Mouse (Mus musculus) hindbrain, postnatal 0 days (tissue): ENCODE data around the gene Pecam1. TPM values are rescaled to one million over a fixed set of nuclear protein-coding genes. Genes with fewer than 3 reads are reported as not detected.

Experiments used
- ATAC-seq: fragments of 200-750 bp; cut with Nextera tagmentation; 2 replicates; pipeline ENCODE4 v1.8.0; 2017; ENCODE audit warnings: mild to moderate bottlenecking, moderate TSS enrichment, moderate library complexity
- DNase-seq: peaks from one replicate; pipeline ENCODE4 v3.0.0-alpha.2; 2015; ENCODE audit warnings: low spot score
- H3K27ac ChIP-seq: fragments of 300-500 bp; sonication (generic); 2 replicates; pipeline ENCODE4 v1.5.1; 2014; ENCODE audit warnings: mild to moderate bottlenecking
- H3K27me3 ChIP-seq: fragments of 300-500 bp; sonication (generic); 2 replicates; pipeline ENCODE4 v1.6.1; 2014; ENCODE audit warnings: low read length, mixed read lengths; ENCODE audit not compliant: insufficient read depth
- H3K36me3 ChIP-seq: fragments of 300-500 bp; sonication (generic); 2 replicates; pipeline ENCODE4 v1.6.1; 2014; ENCODE audit warnings: low read length, mixed read lengths; ENCODE audit not compliant: insufficient read depth
- H3K4me1 ChIP-seq: fragments of 300-500 bp; sonication (generic); 2 replicates; pipeline ENCODE4 v1.6.1; 2014; ENCODE audit warnings: antibody characterized with exemption, low read length, mixed read lengths; ENCODE audit not compliant: insufficient read depth
- H3K4me2 ChIP-seq: fragments of 300-500 bp; sonication (generic); 2 replicates; pipeline ENCODE4 v1.6.1; 2014; ENCODE audit warnings: low read depth, mild to moderate bottlenecking, low read length, moderate library complexity, mixed read lengths
- H3K4me3 ChIP-seq: fragments of 300-500 bp; sonication (generic); 2 replicates; pipeline ENCODE4 v1.5.1; 2014; ENCODE audit warnings: low read length
- H3K9ac ChIP-seq: fragments of 300-500 bp; sonication (generic); replicated peaks from 2 replicates; pipeline ENCODE4 v1.6.1; 2014; ENCODE audit warnings: mild to moderate bottlenecking, low read length, moderate library complexity, mixed read lengths
- H3K9me3 ChIP-seq: fragments of 300-500 bp; sonication (generic); 2 replicates; pipeline ENCODE4 v1.6.1; 2016; ENCODE audit warnings: low read length, mixed read lengths
- CTCF ChIP-seq: IDR thresholded peaks from 2 replicates; pipeline ENCODE4 v1.5.1; 2016; ENCODE audit warnings: antibody characterized with exemption, control low read depth, low read depth
- WGBS: fragments of 180-500 bp; shearing (Covaris S2); extraction: QIAGEN DNeasy Blood & Tissue Kit; methylation state at CpG from one replicate; pipeline ENCODE4 v1.1.7; 2014; 5-methylcytosine and 5-hydroxymethylcytosine counted together
- polyA plus RNA-seq: library from polyadenylated mRNA; unstranded; fragments of >200 nt; fragmentation: Nextera tagmentation; extraction: Ambion mirVana; gene quantifications from 2 replicates; pipeline ENCODE4 v1.2.1, GENCODE M21; 2015
- total RNA-seq: library from RNA; depleted of rRNA; stranded (reverse); fragments of >200 nt; gene quantifications from 2 replicates; pipeline ENCODE4 v1.2.3, GENCODE M21; 2014

Gene Pecam1
- total and polyA plus RNA-seq, 2 experiments from 2014 or later, result 10.9 to 19.2 TPM

GRCm38 (mm10) chr11:106648347-106648746, 102.1 kb downstream of the Pecam1 start:
- H3K27ac ChIP-seq, result no peak overlapping the region
- H3K4me1 ChIP-seq, result no peaks in the 10 kb centered on the region
- TF ChIP-seq CTCF, result peak; percentile 87
- H3K36me3 ChIP-seq, result no peaks in the 10 kb centered on the region
- no peak overlapping the region for H3K4me2 ChIP-seq
- H3K9me3 ChIP-seq, result no peaks in the 10 kb centered on the region
- no peak overlapping the region for H3K9ac ChIP-seq
- DNase-seq (peak; percentile 88), ATAC-seq (no peak)
- 23% methylated on average over 13 of the region's 13 CpGs for WGBS
- no peaks in the 10 kb centered on the region for H3K27me3 ChIP-seq
- no peak overlapping the region for H3K4me3 ChIP-seq

- no peak for TF ChIP-seq CTCF
- no peak for DNase-seq
- H3K9ac ChIP-seq, result no peak overlapping the region
- H3K4me2 ChIP-seq, result no peak overlapping the region
- H3K9me3 ChIP-seq, result no peaks in the 10 kb centered on the region
- H3K27ac ChIP-seq, result no peak overlapping the region
- no peaks in the 10 kb centered on the region for H3K27me3 ChIP-seq
- 82% methylated on average over 8 of the region's 8 CpGs for WGBS
- no peaks in the 10 kb centered on the region for H3K36me3 ChIP-seq
- H3K4me3 ChIP-seq, result no peak overlapping the region
- ATAC-seq, result no peak
- H3K4me1 ChIP-seq, result peaks cover 3% of the 10 kb centered on the region; the same call in 1 of the 2 replicates
Measured at GRCm38 (mm10) chr11:106642966-106643637, 107.3 kb downstream of the Pecam1 start.

- Histone ChIP-seq H3K27ac (no peak overlapping the region), H3K27me3 (no peaks in the 10 kb centered on the region), H3K9ac (no peak overlapping the region), H3K36me3 (no peaks in the 10 kb centered on the region), H3K9me3 (no peaks in the 10 kb centered on the region), H3K4me3 (no peak overlapping the region), H3K4me1 (peaks cover 3% of the 10 kb centered on the region; the same call in 1 of the 2 replicates), H3K4me2 (no peak overlapping the region)
- ATAC-seq (no peak), DNase-seq (no peak)
- 80% methylated on average over 1 of the region's 1 CpGs for WGBS
- TF ChIP-seq CTCF, result no peak
Measured at GRCm38 (mm10) chr11:106641580-106641979, 108.8 kb downstream of the Pecam1 start.

GRCm38 (mm10) chr11:106640059-106640458, 110.4 kb downstream of the Pecam1 start:
- H3K4me2 ChIP-seq, result no peak overlapping the region
- WGBS, result 26% methylated on average over 9 of the region's 9 CpGs
- peaks cover 3% of the 10 kb centered on the region; the same call in 1 of the 2 replicates for H3K4me1 ChIP-seq
- H3K9me3 ChIP-seq, result no peaks in the 10 kb centered on the region
- ATAC-seq, result no peak
- H3K36me3 ChIP-seq, result no peaks in the 10 kb centered on the region
- H3K27me3 ChIP-seq, result no peaks in the 10 kb centered on the region
- TF ChIP-seq CTCF, result no peak
- no peak overlapping the region for H3K9ac ChIP-seq
- no peak overlapping the region for H3K27ac ChIP-seq
- DNase-seq, result no peak
- H3K4me3 ChIP-seq, result no peak overlapping the region

GRCm38 (mm10) chr11:106639356-106639692, 111.1 kb downstream of the Pecam1 start:
- Histone ChIP-seq H3K36me3 (no peaks in the 10 kb centered on the region), H3K9me3 (no peaks in the 10 kb centered on the region), H3K27ac (no peak overlapping the region), H3K4me3 (no peak overlapping the region), H3K27me3 (no peaks in the 10 kb centered on the region), H3K9ac (no peak overlapping the region), H3K4me2 (no peak overlapping the region), H3K4me1 (peaks cover 3% of the 10 kb centered on the region; the same call in 1 of the 2 replicates)
- TF ChIP-seq CTCF, result no peak
- no peak for ATAC-seq
- DNase-seq, result no peak
- WGBS, result 18% methylated on average over 5 of the region's 5 CpGs

- H3K4me3 ChIP-seq, result no peak overlapping the region
- H3K9me3 ChIP-seq, result no peaks in the 10 kb centered on the region
- DNase-seq (no peak), ATAC-seq (no peak)
- H3K27ac ChIP-seq, result no peak overlapping the region
- 29% methylated on average over 9 of the region's 9 CpGs for WGBS
- no peak overlapping the region for H3K4me2 ChIP-seq
- no peaks in the 10 kb centered on the region for H3K36me3 ChIP-seq
- peaks cover 3% of the 10 kb centered on the region; the same call in 1 of the 2 replicates for H3K4me1 ChIP-seq
- no peak for TF ChIP-seq CTCF
- no peaks in the 10 kb centered on the region for H3K27me3 ChIP-seq
- no peak overlapping the region for H3K9ac ChIP-seq
Measured at GRCm38 (mm10) chr11:106638551-106639355, 111.7 kb downstream of the Pecam1 start.

- ATAC-seq (no peak), DNase-seq (no peak)
- Histone ChIP-seq H3K27ac (no peak overlapping the region), H3K4me3 (no peak overlapping the region), H3K36me3 (no peaks in the 10 kb centered on the region), H3K27me3 (no peaks in the 10 kb centered on the region), H3K4me1 (peaks cover 3% of the 10 kb centered on the region; the same call in 1 of the 2 replicates), H3K9ac (no peak overlapping the region), H3K9me3 (no peaks in the 10 kb centered on the region), H3K4me2 (no peak overlapping the region)
- WGBS, result 21% methylated on average over 7 of the region's 7 CpGs
- no peak for TF ChIP-seq CTCF
Measured at GRCm38 (mm10) chr11:106637754-106638153, 112.7 kb downstream of the Pecam1 start.
